Mouse (Mus musculus): ENCODE results near the gene Yod1.

- TF ChIP-seq CTCF (IDR thresholded peaks at IDR 0.05) (no peak), EP300 (IDR thresholded peaks at IDR 0.05) (no peak)
Measured at GRCm38 (mm10) chr1:130740781-130741720, 23.9 kb downstream of the Yod1 start.
